Mouse (Mus musculus) naive thymus-derived CD4-positive, alpha-beta T cell, adult 2 months (primary cell): ENCODE data around the gene Itga4.

Source experiments
- DNase-seq: peaks from one replicate; pipeline ENCODE4 v3.0.0-alpha.2; 2011; ENCODE audit warnings: low read depth

The Itga4 gene

DNA sequence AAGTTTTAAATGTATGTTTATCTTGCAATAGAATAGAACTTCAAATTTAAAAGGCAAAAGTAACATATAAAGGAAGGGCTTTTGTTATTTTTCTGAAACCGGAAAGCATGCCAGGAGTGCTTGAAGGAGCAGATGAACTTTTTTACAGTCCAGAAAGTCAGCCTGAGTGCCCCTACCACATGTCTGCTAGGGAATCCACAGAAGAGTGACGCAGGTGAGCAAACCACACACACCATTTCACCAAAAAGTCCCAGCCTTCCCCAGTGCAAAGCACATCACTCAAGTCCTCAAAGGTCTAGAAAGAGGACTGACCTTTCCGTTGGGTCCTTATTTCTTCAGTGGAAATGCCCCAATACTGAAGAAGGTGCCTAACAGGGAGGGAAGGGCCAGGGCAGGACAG lies 11.3 kb downstream of the Itga4 start:
- no peak for DNase-seq

DNA sequence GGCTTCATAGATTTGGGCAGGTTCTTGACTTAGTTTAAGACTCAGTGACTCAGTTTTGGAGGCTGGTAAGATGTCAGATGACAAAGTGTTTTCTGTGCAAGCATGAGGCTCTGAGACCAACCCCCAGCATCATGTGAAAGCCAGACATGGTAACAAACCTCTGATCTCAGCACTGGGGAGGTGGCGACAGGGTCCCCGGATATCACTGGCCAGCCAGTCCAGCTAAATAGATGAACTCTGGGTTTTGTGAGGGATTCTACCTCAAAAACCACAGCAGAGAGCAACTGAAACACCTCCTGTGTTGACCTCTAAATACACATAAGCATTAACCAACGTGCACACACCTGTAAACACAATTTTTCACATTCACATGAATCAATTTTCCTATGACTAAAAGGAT lies 12.0 kb downstream of the Itga4 start:
- no peak for DNase-seq

DNA sequence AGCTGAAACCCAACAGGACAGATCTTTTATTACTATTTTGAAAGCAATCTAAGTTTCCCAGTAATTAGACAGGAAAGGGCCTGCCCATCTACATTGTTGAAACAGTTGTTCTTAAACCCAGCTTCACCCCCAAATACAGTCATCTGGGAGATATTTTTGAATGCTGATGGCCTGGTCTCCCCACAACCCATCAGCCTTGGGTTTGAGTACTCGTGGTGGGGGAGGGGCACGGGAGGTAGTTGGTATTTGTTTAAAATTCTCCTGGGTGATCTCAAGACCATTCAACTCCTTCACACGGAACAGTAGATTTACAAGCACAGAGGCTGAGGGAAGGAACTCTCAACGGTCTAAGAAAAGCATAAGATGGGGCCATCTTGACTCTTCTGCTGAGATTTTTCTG lies 13.6 kb downstream of the Itga4 start:
- no peak for DNase-seq

DNA sequence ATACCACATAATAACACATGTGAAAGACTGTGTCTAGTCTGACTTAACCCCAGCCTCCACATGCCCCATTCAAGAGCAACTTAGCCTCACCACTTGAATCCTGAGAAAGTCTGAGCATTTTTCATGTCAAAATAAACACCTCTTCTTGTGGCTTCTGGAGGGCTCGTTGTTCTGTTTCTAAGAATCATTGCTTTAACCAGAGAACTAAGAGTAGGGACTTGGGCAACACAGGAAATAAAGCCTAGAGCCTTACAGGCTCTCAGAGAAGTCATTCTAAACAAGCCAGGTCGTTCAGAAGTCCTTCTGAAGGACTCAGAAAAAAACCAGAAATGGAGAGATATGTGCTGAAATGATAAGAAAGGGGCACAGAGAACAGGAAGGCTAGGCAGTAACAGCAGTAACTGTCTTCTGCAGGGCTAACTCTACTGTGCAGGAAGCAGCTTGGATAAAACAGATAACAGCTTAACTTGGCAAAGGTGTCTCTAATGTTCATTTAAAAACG lies 14.9 kb downstream of the Itga4 start:
- peak; percentile 61 for DNase-seq

DNA sequence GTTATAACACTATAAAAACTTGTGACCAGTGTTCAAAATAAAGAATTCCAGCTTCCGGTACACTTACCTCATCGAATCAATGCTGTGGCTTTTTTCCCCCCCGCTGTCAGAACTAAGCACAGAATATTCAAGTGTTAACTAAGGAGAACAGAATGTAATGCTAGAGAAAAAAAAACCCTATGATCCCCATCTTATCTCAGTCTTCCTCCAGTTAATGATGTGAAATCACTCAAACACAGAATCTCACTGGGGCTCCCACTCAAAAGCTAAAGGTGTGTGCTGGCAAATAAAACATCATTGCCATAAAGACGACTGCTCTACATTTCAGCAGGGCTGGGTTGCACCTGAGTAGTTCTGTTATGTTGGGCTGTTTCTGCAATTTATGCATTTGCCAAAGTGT lies 16.6 kb downstream of the Itga4 start:
- DNase-seq = no peak

DNA sequence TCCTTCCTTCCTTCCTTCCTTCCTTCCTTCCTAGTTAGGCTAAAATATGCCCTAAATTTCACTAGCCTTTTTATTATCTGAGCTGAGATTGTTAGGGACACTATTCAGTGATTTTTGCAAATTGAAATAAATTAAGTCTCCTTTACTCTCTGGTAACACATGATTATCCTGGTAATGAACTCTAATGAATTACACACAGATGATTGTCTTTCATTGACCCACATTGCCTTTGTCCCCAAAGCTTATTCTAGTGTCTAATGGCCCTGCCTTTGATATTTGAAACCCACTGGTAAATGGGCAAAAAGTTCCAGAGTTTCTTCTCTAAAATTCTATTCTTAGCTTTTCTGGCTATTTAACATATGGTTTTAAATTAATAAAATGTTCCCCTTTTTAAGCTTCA lies 23.4 kb downstream of the Itga4 start:
- DNase-seq = no peak

DNA sequence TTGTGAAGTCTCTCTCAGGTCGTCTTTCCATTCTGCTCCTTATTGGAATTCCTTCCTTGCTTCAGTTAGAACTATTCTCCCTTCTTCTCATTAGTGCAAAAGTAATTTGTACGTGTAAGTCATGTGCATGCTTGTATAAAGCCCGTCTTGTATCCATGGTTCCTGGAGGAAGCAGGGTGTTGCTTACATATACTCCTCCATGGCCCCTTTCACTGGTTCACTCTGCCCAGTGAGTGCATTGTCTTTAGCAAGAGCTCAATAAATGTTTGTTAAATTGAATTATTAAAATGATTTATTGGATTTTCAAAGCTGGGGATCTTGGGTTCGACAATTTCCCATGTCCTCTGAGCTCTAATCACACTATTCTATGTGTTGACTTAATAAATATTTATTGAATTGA lies 29.0 kb downstream of the Itga4 start:
- DNase-seq = no peak

DNA sequence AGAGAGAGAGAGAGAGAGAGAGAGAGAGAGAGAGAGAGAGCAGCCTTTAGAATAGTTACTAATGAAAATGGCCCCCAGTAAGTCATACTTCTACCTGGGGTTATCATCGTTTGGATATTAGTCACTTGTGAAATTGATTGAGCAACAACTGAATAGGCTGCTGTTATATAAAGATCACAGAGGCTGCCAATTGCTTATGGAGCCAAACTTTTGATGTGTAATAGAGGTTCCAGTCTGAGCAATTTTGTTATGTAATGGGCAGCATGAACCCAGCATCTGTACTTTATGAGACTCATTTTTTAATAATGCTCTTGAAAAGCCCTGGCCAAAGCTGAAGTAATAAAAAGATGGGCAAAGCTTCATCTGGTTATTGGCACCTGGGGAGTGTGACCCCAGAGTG lies 34.9 kb downstream of the Itga4 start:
- DNase-seq = no peak

DNA sequence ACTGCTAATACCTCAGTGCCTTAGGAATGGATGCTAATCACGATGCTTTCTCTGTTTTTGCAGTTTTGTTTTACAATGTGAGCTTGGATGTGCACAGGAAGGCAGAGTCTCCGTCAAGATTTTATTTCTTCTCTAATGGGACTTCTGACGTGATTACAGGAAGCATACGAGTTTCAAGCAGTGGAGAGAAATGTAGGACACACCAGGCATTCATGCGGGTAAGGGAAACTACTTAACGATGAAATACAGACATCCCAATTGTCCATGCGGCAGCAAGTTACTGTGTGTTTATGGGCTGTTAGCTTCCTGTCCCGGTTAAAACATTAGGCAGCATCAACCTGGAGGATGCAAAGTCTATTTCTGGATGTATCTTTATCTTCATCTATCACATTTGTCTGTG lies 36.7 kb downstream of the Itga4 start:
- no peak for DNase-seq

DNA sequence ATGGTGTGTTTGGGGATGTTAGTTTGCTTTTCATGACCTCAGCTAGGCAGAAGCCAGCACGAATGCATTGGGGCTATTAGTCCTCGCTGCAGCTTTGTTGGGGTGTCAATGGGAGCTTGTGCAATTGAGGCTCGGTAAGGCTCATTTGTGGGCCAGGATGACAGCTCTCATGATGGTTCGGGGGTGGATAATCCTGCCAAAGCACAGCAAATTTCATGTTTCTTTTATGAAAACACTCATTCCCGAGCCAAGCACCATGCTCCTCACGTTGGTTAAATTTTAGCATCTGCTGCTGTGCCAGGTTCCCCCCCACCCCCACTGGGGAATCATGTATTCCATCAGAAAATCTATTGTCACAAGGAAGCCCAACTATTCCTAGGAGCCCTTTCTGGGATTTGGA lies 37.2 kb downstream of the Itga4 start:
- DNase-seq = no peak

DNA sequence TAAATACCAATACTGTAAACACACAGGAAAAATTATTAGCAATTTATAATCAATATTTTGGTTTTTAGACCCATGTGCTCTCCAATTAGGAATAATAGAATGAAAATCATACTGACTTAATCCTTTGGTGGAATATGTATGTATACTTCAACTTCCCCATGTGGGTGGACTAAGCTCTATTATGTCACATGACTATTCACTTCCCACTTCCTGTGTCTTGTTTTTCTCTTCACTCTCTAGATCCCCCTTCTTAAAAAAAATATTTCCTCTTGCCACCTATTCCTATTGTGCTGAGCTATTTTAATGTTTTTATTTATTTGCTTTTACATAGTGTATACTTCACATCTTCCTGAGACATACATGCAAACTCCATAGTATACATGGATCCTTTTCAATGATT lies 47.2 kb downstream of the Itga4 start:
- no peak for DNase-seq

DNA sequence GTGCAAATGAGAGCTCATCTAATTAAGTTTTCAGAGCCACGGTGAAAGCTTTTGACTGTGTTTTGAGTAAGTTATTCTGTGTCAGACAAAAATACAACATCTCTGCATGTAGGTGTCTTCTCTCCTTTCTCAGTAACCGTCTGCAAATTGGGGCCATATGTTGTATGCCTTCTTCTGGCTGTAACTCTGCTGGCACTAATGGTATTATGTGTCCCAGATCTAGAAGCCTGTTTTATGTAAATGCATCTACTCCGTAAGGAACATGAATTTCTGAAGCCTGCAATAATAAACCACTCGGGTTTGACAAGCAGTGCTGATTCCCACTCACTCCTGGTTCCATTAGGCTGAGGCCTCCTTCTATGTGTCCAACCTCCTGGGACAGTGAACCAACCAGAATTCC lies 52.3 kb downstream of the Itga4 start:
- DNase-seq = no peak

DNA sequence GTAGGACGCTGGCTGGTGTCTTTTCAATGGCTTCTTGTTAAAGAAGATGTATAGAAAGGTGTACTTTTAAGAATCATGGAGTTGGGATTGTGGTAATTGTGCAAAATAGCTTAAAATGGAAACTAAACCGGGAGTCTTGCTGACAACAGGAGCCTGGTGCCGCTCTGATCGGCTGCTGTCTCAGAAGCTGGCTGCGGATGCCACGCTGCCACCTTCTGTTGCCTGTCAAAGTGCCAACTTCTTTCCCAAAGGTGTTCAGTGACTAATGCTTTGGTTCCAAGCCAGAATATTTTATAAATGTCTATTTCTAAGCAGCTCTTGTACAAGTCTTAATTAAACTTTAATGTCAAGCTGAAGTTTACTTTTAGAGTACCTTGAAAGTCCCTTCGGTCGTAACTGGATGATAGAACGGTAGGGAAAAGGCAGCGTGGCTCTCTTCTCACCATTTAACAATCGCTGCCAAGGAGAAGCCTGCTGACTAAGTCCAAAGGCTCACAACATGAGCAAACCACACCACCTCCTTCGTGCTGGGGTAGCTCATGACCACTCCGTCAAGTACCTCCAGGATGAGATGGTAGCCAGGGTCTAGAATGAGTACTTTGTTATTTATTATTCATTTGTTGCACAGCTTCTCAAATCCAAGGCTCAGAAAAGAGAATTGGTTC lies 54.4 kb downstream of the Itga4 start:
- DNase-seq = no peak

DNA sequence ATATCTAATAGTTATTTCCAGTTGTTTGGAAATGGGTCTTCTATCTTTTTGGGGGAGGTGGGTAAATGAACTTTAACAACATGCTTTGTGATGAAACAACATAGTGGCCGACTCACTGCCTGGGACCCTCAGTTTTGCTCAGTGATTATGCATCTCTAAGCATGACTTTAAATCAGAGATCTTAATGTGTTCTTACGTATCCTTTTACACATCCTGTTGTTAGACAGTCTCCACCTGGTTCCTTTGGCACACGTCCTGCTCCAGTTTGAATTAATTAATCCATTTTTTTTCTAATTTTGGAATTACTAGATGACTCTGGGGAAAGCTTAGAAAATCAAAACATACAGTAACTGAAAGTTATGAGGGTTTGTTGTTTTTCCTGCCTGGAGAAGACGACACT lies 57.3 kb downstream of the Itga4 start:
- no peak for DNase-seq

DNA sequence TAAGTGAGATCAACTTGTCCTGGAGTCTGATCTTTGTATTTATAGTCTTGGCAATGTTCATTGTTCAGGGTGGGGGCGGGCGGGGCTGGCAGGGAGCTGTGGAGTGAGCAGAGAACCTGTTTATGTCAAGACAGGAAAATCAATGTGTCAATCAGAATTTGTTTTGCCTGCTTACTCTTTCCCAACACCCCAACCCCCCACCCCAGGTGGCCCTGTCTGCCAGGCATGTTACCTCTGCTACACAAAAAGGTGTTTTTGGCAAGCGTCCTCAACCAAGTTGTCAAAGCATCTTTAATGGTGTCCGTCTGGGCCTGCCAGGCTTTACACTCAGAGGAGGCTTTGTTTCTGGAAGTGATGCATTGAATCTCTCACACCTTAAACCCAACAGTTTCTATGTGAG lies 59.9 kb downstream of the Itga4 start:
- no peak for DNase-seq

DNA sequence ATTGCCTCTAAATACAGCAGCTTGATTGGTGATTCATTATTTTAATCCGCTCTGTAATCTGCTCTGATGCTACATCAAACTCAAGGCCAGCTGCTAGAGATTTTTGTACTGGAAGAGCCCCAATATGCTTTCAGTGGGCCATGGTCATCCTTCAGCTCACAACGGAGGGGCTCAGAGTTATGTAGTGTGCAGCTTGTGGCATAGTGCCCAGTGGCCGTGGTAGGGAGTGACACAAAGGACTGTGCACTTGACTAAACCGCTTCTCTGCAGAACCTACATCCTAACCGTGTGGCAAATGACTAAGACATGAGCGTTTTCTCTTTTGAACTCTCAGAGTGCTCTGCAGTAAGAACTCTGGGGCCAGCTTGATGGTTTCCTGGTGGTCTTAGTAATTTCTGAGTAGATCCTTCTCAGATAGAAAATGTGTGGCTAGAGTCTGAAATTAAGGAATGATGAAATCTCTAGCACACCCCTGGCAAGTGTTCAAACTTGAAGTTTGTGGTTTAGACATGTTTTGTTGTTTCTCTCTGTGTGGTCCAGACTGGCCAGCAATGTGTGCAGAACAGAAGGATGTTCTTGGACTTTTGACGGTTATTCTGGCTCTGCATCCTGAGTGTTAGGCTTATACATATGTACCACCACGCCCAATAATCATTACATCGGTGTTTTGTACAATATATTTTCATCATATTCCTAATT lies 61.1 kb downstream of the Itga4 start:
- no peak for DNase-seq

DNA sequence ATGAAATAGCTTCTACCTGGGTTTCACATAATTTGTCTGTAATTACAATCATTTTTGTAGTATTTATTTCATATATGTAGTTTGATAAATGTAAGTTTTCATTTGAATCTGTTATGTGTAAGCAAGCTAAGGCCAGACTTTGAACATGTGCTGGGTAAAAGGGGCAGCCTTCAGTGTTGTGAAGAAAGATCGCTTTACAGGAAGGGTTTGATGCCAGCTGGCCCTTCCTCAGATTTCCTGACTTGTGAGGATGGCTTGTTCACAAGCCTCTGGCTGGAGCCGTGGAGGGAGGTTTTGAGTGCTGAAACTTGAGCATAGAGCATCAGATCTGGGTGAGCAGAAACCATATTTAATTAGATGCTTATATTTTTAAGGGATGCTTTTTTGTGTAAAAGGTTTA lies 72.9 kb downstream of the Itga4 start:
- DNase-seq = no peak

DNA sequence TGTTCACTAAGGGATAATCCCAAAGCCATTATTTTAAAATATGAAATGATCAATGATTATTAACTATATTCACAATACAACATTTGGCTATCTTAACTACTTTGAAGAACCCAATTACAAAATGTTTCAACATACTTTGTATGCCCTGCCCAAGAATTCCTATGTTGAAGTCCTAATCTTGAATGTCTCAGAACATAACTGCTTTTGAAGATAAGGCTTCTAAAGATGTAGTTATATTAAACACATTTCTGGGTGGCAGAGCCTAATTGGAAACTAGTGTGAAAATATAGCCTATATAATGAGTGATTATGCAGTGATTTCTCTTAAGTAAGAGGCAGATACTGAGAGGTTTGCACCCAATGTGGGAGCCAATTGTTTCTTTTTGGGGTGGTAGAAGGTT lies 79.4 kb downstream of the Itga4 start:
- no peak for DNase-seq

DNA sequence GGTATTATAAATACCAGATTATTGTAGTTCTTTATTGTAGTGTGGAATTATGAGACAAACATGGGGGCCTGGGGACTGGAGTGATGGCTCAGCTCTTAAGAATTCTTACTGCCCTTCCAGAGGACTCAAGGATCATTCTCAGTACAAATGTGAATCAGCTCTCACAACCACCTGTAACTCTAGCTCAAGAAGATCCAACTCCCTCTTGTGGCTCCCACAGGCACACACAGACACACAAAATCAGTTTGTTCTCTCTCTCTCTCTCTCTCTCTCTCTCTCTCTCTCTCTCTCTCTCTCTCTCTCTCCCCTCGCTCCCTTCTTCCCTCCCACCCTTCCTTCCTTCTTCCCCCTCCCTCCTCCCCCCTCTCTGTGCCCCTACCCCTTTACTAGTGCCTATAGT lies 80.9 kb downstream of the Itga4 start:
- DNase-seq = no peak

DNA sequence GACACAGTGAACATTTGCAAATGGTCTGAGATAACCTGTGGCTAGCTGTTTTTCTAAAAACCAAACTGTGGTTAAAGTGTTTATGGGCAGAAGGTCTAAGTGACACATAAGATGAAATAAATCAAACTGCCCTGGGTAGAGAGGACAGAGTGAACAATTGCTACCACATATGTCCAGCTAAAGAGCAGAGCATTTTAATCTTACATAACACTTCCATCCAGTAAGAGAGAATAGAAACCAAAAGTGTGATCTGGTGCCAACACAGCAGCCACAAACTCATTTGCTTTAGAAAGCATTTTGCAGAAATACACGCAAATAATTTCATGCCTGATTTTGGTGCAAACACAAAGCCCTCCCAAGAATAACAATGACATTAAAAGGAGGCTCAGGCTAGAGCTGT lies 83.8 kb downstream of the Itga4 start:
- no peak for DNase-seq

DNA sequence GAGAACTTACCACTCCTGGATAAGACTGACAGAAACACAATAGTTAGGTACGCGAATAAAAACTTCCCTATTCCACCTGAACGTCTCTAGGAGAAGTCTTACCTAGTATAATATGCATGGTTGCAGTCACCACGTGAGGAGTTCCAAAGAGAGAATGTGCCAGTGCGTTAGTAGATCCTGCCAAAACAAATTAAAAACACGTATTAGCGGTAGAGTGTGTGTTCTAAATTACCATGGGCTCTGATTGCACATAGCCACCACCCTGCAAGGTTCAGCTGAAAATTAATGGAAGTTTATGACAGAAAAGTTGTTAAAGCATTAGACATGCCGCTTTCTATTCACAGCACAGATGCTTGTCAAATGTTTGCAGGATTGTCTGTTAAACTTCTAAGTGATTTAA lies 87.9 kb downstream of the Itga4 start:
- DNase-seq = no peak

DNA sequence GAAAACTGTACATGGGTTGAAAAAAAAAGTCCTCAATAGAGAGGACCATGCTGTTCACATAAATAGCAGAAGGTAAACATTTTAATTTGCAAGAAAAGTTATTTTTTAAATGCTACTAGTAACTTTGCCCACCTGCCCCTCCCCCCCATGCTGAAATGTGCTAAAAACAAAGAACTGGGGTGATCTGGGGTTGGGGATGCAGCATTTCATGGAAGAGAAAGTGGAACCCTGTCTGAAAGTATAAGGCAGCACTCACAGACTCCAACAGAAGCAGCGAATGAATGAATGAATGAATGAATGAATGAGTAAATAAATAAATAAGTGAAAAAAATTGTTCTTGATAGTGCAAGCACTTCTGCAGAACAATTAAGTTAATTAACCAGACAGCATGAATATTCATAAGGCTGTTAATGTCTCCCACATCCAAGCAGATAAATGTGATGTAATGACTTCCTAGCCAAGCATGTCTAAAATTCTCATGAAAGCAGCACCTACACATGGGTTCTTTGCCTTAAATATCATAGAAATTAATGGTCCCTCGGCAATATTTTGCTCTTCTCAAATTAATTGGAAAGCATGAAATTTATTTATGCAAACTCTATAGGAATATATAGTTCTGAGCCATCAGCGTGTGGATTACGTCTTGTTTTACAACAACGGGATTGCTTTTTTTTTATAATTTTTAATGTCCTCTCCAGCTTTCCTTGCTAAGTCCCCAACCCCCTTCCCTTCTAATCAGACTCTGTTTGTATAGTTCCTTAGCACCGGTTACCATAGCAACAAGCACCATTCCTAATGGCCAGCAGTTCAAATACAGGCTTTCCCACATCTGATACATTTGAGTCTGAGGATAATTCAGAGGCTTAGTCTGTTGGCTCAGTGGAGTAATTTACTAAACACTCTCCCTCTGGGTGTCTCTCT lies 96.2 kb downstream of the Itga4 start:
- DNase-seq = no peak
